Mouse (Mus musculus): ENCODE measurements around the gene Olfr1252.

Gene Olfr1252

DNA sequence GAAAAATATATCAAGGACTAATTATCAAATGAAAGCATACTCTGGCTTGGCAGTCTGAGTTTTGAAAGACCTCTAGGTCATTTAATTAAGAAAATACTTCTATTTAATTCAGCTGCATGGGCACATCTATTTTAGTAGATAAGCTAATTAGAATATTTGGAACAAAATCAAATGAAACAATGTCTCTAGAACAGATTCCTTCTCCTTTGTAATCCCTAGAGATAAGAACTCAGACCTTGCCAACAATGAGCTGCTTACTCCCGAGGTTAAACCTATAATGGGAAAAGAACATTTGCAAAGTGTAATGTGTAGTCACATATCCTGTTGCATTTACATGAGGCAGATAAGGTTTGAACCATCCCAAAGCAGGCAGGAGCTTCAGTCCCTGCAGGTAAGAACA, at the start of gene Olfr1252:
Olfr1252 (minus strand) TSS at position 101 of the 400 bp plus-strand sequence.
- no peak for DNase-seq (ENCODE audit: low read depth in 1 of 2, low spot score in 2 of 2)

DNA sequence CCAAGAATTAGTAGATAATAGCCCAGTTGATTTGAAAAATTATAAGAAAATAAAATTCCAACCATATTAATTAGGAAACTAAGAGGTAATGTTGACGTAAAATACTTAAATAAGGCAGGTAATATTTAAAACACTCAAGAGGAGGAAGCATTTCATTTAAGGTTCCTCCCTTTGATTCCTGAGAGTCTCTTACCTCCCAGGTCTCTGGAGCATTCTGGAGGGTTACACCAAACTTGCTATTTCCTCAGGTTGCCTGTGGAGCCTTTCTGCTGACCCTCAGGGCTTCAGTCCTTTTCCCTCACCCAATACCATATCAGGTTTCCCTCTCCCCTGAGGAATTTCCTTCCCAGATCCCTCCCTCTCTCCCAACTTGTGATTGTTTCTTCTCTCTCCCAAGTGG, 32.2 kb upstream of the Olfr1252 start, which contains the start of gene Olfr1253:
Olfr1253 (minus strand) TSS at position 101 of the 400 bp plus-strand sequence.
- no peak for DNase-seq (ENCODE audit: low read depth in 1 of 2, low spot score in 2 of 2)

DNA sequence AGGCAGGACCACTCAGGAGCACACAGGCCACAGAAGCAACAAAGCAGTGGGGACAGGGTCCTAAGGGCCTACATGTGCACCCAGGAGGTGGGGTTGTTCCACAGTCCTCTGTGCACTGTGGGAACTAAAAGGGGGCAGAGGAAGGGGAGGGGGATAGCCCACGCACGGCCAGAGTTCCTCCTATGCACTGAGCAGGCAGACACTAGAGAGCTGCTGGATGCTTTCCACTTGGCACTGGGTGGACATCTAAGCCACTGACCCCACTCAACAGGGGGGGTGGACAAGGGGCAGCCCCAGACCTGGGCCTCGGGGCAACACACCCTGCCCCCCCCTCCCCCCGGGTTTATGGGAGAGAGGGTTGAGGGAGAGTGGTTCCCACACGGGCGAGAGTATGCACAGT, 32.8 kb downstream of the Olfr1252 start:
- DNase-seq (ENCODE audit: low read depth in 1 of 2, low spot score in 2 of 2), result no peak

GRCm38 (mm10) chr2:89671836-89672235, 53.0 kb downstream of the Olfr1252 start, which contains the start of gene Olfr1251:
Gene Olfr1251, minus strand, starts transcription at chr2:89671936.
- no peak for DNase-seq (ENCODE audit: low read depth in 1 of 2, low spot score in 2 of 2)

Measured in monocyte, adult 2 months (primary cell).